Mouse (Mus musculus) ovary, postnatal 14 days (tissue): ENCODE results near the gene Gm5148.
A peak's percentile ranks its signal among the peaks of the same experiment; 100 is the strongest.

Source experiments
- DNase-seq: peaks from one replicate; pipeline ENCODE4 v3.0.0; 2022; ENCODE audit warnings: low spot score

Gm5148 gene

GRCm38 (mm10) chr3:37724171-37724804 lies at the start of gene Gm5148:
TSS of gene Gm5148 (minus strand) at chr3:37724490.
- DNase-seq, result peak; percentile 51

GRCm38 (mm10) chr3:37770951-37771350 lies 46.7 kb upstream of the Gm5148 start:
- DNase-seq, result no peak

- peak; percentile 36 for DNase-seq
These were observed 45.0 kb upstream of the Gm5148 start for GRCm38 (mm10) chr3:37769268-37769756.

- no peak for DNase-seq
These were observed 43.1 kb upstream of the Gm5148 start for GRCm38 (mm10) chr3:37767147-37768015.

GRCm38 (mm10) chr3:37766628-37767027 lies 42.3 kb upstream of the Gm5148 start:
- no peak for DNase-seq

GRCm38 (mm10) chr3:37765971-37766370 lies 41.7 kb upstream of the Gm5148 start:
- DNase-seq, result no peak

- no peak for DNase-seq
These were observed 41.0 kb upstream of the Gm5148 start for GRCm38 (mm10) chr3:37765275-37765674.

- DNase-seq, result no peak
These were observed 38.0 kb upstream of the Gm5148 start for GRCm38 (mm10) chr3:37762303-37762702.

- DNase-seq, result no peak
These were observed 37.5 kb upstream of the Gm5148 start for GRCm38 (mm10) chr3:37761741-37762140.

GRCm38 (mm10) chr3:37760866-37761265 lies 36.6 kb upstream of the Gm5148 start:
- DNase-seq, result no peak

GRCm38 (mm10) chr3:37758611-37759322 lies 34.5 kb upstream of the Gm5148 start:
- DNase-seq, result no peak

GRCm38 (mm10) chr3:37758124-37758523 lies 33.8 kb upstream of the Gm5148 start:
- DNase-seq, result no peak

GRCm38 (mm10) chr3:37757613-37758012 lies 33.3 kb upstream of the Gm5148 start:
- no peak for DNase-seq

GRCm38 (mm10) chr3:37756005-37756404 lies 31.7 kb upstream of the Gm5148 start:
- no peak for DNase-seq

- DNase-seq, result no peak
These were observed 30.3 kb upstream of the Gm5148 start for GRCm38 (mm10) chr3:37754639-37755038.

- DNase-seq, result no peak
These were observed 28.9 kb upstream of the Gm5148 start for GRCm38 (mm10) chr3:37753148-37753547.

GRCm38 (mm10) chr3:37748002-37748733 lies 23.9 kb upstream of the Gm5148 start:
- no peak for DNase-seq

- DNase-seq, result no peak
These were observed 23.1 kb upstream of the Gm5148 start for GRCm38 (mm10) chr3:37747258-37748001.

- DNase-seq, result no peak
These were observed 19.8 kb upstream of the Gm5148 start for GRCm38 (mm10) chr3:37744050-37744449.

- no peak for DNase-seq
These were observed 15.7 kb upstream of the Gm5148 start for GRCm38 (mm10) chr3:37739996-37740395.
